Mouse (Mus musculus): ENCODE data around the gene Arsb. TPM values are rescaled to one million over a fixed set of nuclear protein-coding genes. Genes with fewer than 3 reads are reported as not detected.

Arsb gene
- polyA plus RNA-seq, 1 experiment from 2014 or later: 4.1 TPM

DNA sequence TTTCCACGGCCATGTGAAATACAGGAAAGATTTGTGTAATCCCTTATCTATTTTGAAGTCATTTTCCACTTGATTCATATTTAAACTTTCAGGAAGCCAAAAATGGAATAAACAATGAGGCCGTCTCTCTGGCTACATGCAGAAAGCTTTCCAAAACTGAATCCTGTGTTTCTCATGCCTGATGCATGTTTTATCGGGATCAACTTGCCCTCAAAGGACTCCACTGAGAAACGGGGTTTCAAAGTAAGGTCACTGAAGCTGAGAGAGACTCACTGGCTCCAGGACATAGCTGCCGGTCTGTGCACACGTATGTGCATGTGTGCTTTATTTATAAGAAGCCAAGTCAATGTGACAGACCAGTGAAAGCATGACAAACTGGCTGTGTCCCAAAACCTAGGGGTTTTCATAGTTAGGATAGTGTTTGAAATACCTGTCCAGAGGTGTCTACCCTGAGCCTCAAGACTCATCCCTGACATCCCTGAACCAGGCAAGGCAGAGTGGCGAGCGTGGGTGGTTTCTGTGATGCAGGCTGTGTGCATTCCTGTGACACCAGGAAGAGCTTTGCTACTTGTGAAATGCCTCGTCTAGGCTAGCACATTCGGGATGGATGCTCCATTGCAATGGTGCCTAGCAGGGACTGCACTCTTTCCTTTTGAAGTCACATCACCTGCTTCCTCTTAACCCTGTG lies 75.5 kb downstream of the Arsb start:
- DNase-seq (no peak), ATAC-seq (no peak)
- WGBS (ENCODE audit: insufficient replicate concordance): 58% methylated on average over 10 of the region's 10 CpGs
- no peak for TF ChIP-seq CTCF (IDR thresholded peaks at IDR 0.05; ENCODE audit: low read depth)
- peaks cover 3% of the 10 kb centered on the region; the same call in 1 of the 2 replicates for H3K4me1 ChIP-seq (ENCODE audit: insufficient read depth)
- no peaks in the 10 kb centered on the region for H3K27me3 ChIP-seq (ENCODE audit: insufficient read depth, low read length)
- H3K4me3 ChIP-seq (ENCODE audit: low read depth, low read length): no peak overlapping the region
- H3K9me3 ChIP-seq (ENCODE audit: low read length): no peaks in the 10 kb centered on the region
- no peaks in the 10 kb centered on the region for H3K36me3 ChIP-seq (replicated peaks; ENCODE audit: insufficient read depth, low read length)
- no peak overlapping the region for H3K27ac ChIP-seq (ENCODE audit: low read depth)
- no peak overlapping the region for H3K9ac ChIP-seq (replicated peaks)
- no peak overlapping the region for H3K4me2 ChIP-seq (ENCODE audit: low read depth, low read length)

DNA sequence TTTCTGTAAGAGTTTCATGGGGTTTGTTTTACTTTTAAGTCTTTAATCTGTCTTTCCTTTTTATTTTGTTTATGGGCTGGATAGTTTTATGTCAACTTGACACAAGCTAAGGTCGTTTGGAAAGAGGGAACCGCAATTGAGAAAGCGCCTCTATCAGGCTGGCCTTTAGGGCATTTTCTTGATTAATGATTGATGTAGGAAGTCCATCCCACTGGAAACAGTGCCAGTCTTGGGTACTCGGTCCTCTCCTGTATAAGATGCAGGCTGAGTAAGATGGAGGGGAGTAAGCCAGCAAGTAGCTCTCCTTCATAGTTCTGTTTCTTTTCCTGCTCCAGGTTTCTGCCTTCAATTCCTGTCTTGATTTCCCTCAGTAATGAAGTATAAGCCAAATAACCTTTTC lies 76.2 kb downstream of the Arsb start:
- Histone ChIP-seq H3K4me3 (ENCODE audit: low read depth, low read length) (no peak overlapping the region), H3K4me2 (ENCODE audit: low read depth, low read length) (no peak overlapping the region), H3K36me3 (replicated peaks; ENCODE audit: insufficient read depth, low read length) (no peaks in the 10 kb centered on the region), H3K4me1 (ENCODE audit: insufficient read depth) (peaks cover 3% of the 10 kb centered on the region), H3K27me3 (ENCODE audit: insufficient read depth, low read length) (no peaks in the 10 kb centered on the region), H3K9me3 (ENCODE audit: low read length) (no peaks in the 10 kb centered on the region), H3K9ac (replicated peaks) (no peak overlapping the region), H3K27ac (ENCODE audit: low read depth) (no peak overlapping the region)
- DNase-seq (no peak), ATAC-seq (no peak)
- TF ChIP-seq CTCF (IDR thresholded peaks at IDR 0.05; ENCODE audit: low read depth): no peak
- no peak for TF ChIP-seq EP300 (IDR thresholded peaks at IDR 0.05; ENCODE audit: low read depth)
- WGBS (ENCODE audit: insufficient replicate concordance): 67% methylated on average over 4 of the region's 4 CpGs

DNA sequence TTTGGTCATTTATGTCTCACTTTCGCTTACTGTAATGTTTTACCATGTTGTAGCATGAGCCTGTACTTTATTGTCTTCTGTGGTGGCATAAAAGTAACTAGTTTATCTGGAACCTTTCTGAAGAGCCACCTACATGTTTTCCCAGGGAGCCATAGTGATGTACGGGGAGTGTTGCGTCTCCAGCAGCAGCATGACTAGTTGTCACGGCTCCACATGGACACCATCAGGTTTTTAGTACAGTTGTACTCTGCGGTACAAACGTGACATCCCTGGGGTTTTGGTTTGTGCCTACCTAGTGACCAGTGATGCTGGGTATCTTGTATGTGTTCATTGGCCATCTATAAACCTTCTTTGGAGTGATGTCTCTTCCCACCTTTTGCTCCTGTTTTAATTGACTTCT lies 77.2 kb downstream of the Arsb start:
- Histone ChIP-seq H3K4me1 (ENCODE audit: insufficient read depth) (peaks cover 3% of the 10 kb centered on the region), H3K4me2 (ENCODE audit: low read depth, low read length) (no peak overlapping the region), H3K36me3 (replicated peaks; ENCODE audit: insufficient read depth, low read length) (no peaks in the 10 kb centered on the region), H3K9me3 (ENCODE audit: low read length) (no peaks in the 10 kb centered on the region), H3K27me3 (ENCODE audit: insufficient read depth, low read length) (no peaks in the 10 kb centered on the region), H3K9ac (replicated peaks) (no peak overlapping the region), H3K27ac (ENCODE audit: low read depth) (no peak overlapping the region), H3K4me3 (ENCODE audit: low read depth, low read length) (no peak overlapping the region)
- ATAC-seq (no peak), DNase-seq (no peak)
- WGBS (ENCODE audit: insufficient replicate concordance): 79% methylated on average over 6 of the region's 6 CpGs
- TF ChIP-seq EP300 (IDR thresholded peaks at IDR 0.05; ENCODE audit: low read depth): no peak
- TF ChIP-seq CTCF (IDR thresholded peaks at IDR 0.05; ENCODE audit: low read depth): no peak

DNA sequence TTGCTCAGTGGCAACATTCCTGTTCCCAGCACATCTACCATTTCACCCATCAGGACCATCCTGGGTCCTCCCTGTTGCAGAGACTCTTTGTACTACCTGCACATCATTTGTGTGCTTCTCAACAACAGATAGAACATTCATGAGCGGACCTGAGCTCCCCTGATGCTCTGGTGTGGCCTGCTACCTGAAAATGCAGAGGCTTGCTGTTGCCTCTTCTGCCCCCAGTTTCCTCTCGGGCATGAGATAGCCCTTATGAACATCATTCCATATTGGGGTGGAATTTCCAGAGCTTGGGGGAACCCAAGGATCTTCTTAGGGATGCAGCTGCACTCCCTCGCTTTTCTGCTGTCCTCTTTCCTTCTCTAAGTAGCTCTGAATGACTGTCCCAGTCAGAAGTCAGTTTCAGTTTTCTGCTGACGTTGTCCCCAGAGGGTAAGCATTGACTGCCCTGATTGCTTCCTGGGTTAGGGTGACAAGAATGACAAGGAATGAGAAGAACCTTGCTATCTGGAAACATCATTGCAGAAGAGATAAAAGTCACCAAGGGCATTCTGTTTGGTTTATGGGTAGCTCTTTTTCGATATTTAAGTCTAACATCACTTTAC lies 78.4 kb downstream of the Arsb start:
- TF ChIP-seq CTCF (IDR thresholded peaks at IDR 0.05; ENCODE audit: low read depth) (no peak), EP300 (IDR thresholded peaks at IDR 0.05; ENCODE audit: low read depth) (no peak)
- H3K9me3 ChIP-seq (ENCODE audit: low read length): no peaks in the 10 kb centered on the region
- no peak overlapping the region for H3K4me2 ChIP-seq (ENCODE audit: low read depth, low read length)
- no peak overlapping the region for H3K9ac ChIP-seq (replicated peaks)
- peaks cover 3% of the 10 kb centered on the region for H3K4me1 ChIP-seq (ENCODE audit: insufficient read depth)
- ATAC-seq (no peak), DNase-seq (no peak)
- H3K27me3 ChIP-seq (ENCODE audit: insufficient read depth, low read length): no peaks in the 10 kb centered on the region
- H3K27ac ChIP-seq (ENCODE audit: low read depth): no peak overlapping the region
- no peaks in the 10 kb centered on the region for H3K36me3 ChIP-seq (replicated peaks; ENCODE audit: insufficient read depth, low read length)
- 70% methylated on average over 5 of the region's 5 CpGs for WGBS (ENCODE audit: insufficient replicate concordance)
- no peak overlapping the region for H3K4me3 ChIP-seq (ENCODE audit: low read depth, low read length)

- H3K4me1 ChIP-seq (ENCODE audit: insufficient read depth): peaks cover 3% of the 10 kb centered on the region
- no peak for DNase-seq
- no peak for ATAC-seq
- H3K36me3 ChIP-seq (replicated peaks; ENCODE audit: insufficient read depth, low read length): no peaks in the 10 kb centered on the region
- H3K4me2 ChIP-seq (ENCODE audit: low read depth, low read length): no peak overlapping the region
- 60% methylated on average over 4 of the region's 4 CpGs for WGBS (ENCODE audit: insufficient replicate concordance)
- H3K27ac ChIP-seq (ENCODE audit: low read depth): no peak overlapping the region
- H3K4me3 ChIP-seq (ENCODE audit: low read depth, low read length): no peak overlapping the region
- H3K9me3 ChIP-seq (ENCODE audit: low read length): no peaks in the 10 kb centered on the region
- no peak overlapping the region for H3K9ac ChIP-seq (replicated peaks)
- no peaks in the 10 kb centered on the region for H3K27me3 ChIP-seq (ENCODE audit: insufficient read depth, low read length)
- TF ChIP-seq CTCF (IDR thresholded peaks at IDR 0.05; ENCODE audit: low read depth): no peak
- no peak for TF ChIP-seq EP300 (IDR thresholded peaks at IDR 0.05; ENCODE audit: low read depth)
Measured at GRCm38 (mm10) chr13:93850674-93851073, 79.2 kb downstream of the Arsb start.

DNA sequence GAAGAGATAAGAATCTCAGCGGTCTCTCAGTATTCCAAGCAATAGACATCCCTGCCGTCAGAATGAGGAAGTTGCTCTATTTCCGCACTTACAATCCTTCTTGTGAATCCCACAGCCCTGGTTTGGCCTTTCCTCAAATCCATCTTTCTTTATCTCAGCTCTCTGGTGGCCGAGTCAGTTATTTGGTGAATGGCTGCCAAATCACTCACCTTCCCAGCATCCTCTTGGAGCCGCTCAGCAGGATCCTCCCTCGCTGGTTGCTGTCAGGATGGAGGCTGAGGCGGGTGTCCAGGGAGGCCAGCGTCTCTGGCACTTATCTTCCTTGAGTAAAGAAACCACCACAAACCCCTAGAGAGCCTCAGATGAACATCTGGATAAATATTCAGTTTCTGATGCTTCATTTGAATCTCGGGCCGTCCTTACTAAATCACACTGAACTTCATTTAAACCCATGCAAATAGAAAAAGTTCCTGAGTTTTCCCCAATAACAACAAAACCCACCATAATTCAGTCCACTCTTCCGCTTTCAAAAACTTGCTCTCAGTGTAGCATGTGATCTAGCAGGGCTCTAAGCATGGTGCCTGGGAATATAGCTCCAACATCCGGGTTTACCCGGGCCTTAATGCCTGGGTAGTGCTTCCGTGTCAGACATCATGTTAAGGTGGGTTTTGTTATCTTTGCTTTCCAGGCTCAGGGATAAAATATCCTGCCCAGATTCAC lies 81.1 kb downstream of the Arsb start:
- Histone ChIP-seq H3K36me3 (replicated peaks; ENCODE audit: insufficient read depth, low read length) (no peaks in the 10 kb centered on the region), H3K9me3 (ENCODE audit: low read length) (no peaks in the 10 kb centered on the region), H3K9ac (replicated peaks) (no peak overlapping the region), H3K4me1 (ENCODE audit: insufficient read depth) (peaks cover 3% of the 10 kb centered on the region), H3K27ac (ENCODE audit: low read depth) (no peak overlapping the region), H3K4me2 (ENCODE audit: low read depth, low read length) (no peak overlapping the region), H3K4me3 (ENCODE audit: low read depth, low read length) (no peak overlapping the region), H3K27me3 (ENCODE audit: insufficient read depth, low read length) (no peaks in the 10 kb centered on the region)
- no peak for TF ChIP-seq CTCF (IDR thresholded peaks at IDR 0.05; ENCODE audit: low read depth)
- TF ChIP-seq EP300 (IDR thresholded peaks at IDR 0.05; ENCODE audit: low read depth): no peak
- 54% methylated on average over 14 of the region's 14 CpGs for WGBS (ENCODE audit: insufficient replicate concordance)
- ATAC-seq (no peak), DNase-seq (no peak)

All from liver, postnatal 0 days (tissue).